Mouse (Mus musculus) thymus, adult 2 months (tissue): ENCODE data around the gene G6pdx.

Experiments
- CTCF ChIP-seq: fragments of 200-500 bp; IDR thresholded peaks from 2 replicates; pipeline ENCODE4 v1.5.1; 2012; ENCODE audit warnings: mild to moderate bottlenecking, control low read depth, low read length, moderate library complexity, borderline replicate concordance; ENCODE audit not compliant: control insufficient read depth, poor library complexity, insufficient read depth; ENCODE audit errors: extremely low read depth
- POLR2A ChIP-seq: fragments of 200-500 bp; IDR thresholded peaks from 2 replicates; pipeline ENCODE4 v1.6.1; 2012; ENCODE audit warnings: mild to moderate bottlenecking, low read length, control low read depth, moderate library complexity; ENCODE audit not compliant: control insufficient read depth, poor library complexity, insufficient read depth; ENCODE audit errors: extremely low read depth

DNA sequence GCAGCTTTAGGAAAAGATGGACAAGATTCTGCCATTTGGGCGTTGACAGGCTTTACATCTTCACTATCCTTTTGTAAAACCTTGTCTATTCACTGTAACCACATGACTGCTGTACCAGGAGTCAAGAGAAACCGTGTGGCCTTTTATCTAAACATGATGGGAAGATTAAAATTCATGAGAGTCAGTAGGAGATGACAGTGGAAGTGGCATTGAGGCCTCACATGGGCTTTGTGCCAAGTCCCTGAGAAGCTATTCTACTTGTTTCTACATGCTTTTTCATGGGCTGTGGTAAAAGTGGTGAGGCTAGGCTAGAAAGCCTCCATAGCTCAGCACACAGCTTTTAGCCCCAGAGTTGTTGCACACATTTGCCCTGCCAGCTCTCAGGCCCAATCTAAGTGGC, 20.7 kb downstream of the G6pdx start:
- TF ChIP-seq CTCF: no peak
- no peak for TF ChIP-seq POLR2A
